Mouse (Mus musculus) layer of hippocampus, adult 8-10 months (tissue): ENCODE data around the gene Pfn4. TPM values are rescaled to one million over a fixed set of nuclear protein-coding genes. Genes with fewer than 3 reads are reported as not detected.
A peak's percentile ranks its signal among the peaks of the same experiment; 100 is the strongest.
"Not testable (repeated sequence)": the region's sequence is repeated elsewhere in the genome, so short reads cannot be mapped to it uniquely, and the experiment has no call there.

Experiments used
- DNase-seq, 2 experiments: peaks; one replicate each; pipeline ENCODE4 v3.0.0; 2022; ENCODE audit warnings: low spot score in 2 of 2
- total RNA-seq, 4 experiments: library from RNA; stranded (reverse); gene quantifications; 2 replicates each; pipeline ENCODE4 v1.2.4; 2022

The Pfn4 gene
- total RNA-seq, 4 experiments from 2014 or later, result 9.4 to 14.5 (median 11.7) TPM

- no peak for DNase-seq
Measured at GRCm38 (mm10) chr12:4784466-4784865, 15.6 kb downstream of the Pfn4 start.

DNA sequence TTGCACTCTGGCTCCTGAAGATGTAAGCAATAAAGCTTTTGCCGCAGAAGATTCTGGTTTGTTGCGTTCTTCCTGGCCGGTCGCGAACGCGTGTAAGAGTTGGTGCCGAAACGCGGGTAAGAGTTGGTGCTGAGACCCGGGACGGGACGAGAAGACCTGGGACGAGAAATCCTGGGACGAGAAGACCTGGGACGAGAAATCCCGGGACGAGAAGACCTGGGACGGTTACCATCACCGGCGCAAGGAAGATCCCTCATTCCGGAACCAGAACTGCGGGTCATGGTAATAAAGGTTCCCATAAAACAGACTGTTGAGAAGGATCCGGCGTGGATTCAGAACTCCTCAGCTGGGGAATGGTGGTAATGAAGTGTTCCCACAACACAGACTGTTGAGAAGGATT lies 19.3 kb downstream of the Pfn4 start:
- DNase-seq, result not testable (repeated sequence)

- DNase-seq, result no peak
Measured at GRCm38 (mm10) chr12:4793718-4794117, 24.9 kb downstream of the Pfn4 start.

GRCm38 (mm10) chr12:4797471-4797870 lies 28.6 kb downstream of the Pfn4 start:
- DNase-seq, result not testable (repeated sequence)

DNA sequence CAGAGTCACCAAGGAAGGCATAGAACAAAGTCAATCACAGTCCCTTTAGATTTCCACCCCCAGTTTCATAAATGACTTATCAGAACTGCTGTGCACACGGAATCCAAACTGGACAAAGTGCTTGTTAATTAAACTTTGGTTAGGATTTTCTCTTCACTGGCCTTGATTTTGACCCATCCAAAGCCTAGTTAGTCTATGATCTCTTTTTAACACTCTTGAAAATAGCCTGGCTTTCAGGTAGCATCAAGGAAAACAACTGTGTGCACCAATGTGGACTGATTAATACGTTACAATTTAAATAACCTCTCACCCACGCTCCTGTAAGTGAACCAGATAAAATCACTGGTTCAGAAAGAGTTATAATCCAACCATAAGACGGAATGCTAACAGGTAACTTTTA lies 42.2 kb downstream of the Pfn4 start:
- no peak for DNase-seq

DNA sequence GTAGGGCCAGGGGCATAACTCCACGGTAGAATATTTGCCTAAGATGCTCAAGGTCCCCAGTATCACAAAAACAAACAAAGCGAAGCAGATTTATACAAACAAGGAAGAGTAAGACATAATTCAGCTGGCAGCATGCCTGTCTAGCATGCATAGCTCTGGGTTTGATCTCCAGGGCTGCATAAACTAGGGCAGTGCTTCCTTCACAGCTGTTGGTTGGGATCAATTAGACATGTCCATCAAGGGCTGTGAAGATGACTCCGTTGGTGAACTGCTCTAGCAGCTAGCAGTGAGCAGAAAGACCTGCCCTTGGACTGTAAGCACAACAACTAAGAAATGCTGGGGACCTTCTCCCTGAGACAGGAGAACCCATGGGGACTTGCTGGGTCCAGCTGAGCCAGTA lies 42.9 kb downstream of the Pfn4 start:
- no peak for DNase-seq

DNA sequence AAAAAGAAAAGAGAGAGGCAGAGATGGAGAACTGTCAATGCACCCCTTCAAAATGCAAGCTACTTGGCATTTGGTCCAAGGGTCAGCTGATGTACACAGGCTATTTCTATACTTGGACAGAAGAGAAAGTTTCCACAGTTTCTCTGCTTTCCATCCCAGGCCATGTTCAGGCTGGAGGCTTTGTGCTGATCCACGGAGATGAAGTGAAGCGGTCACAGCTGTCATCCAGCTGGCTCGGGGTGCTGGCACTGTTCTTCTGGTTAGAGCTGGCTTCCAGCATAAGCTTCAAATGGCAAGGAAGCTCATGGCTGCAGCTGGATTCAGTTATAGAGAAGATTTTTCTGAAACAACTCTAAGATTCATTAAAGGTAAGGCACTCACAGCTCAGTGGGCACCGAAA lies 44.8 kb downstream of the Pfn4 start:
- no peak for DNase-seq

GRCm38 (mm10) chr12:4816680-4817360 lies 48.0 kb downstream of the Pfn4 start:
- no peak for DNase-seq

DNA sequence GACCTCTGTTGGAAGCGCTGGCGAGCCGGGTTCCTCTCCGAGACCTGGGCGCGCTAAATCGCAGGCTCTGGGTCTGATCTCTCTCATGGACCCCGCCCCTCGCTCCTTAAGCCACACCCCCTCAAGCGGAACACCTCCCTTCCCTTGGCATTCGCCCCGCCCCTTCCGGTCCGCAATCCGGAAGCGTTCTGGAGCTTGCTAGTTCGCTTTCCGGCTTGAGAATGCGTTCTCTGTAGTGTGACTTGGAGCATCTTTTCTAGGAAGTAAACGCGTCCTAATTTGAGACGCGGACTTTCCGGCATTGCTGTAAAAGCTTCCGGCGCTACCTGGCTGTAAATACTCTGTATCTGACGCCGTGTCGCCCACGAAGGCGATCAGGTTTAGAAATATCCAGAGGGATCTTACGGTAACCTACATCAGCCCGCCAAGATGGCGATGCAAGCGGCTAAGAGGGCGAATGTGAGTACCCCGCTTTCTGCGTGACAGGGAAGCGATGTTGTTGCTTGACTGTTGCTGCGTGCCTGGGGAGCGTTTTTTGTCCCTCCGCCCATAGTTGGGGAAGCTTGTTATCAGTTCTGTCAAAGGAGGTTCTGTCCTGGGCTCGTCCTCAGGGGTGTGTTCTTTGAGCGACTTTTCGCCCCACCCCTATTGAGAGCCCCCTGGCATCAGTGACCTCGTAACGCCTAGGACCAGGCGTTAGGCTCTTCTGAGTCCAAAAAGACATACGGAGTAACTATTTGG lies 48.7 kb downstream of the Pfn4 start, which contains the start of gene Sf3b6:
Gene Sf3b6 (plus strand): TSS at position 184 of the 741 bp plus-strand sequence.
- peak; percentile 96 for DNase-seq

DNA sequence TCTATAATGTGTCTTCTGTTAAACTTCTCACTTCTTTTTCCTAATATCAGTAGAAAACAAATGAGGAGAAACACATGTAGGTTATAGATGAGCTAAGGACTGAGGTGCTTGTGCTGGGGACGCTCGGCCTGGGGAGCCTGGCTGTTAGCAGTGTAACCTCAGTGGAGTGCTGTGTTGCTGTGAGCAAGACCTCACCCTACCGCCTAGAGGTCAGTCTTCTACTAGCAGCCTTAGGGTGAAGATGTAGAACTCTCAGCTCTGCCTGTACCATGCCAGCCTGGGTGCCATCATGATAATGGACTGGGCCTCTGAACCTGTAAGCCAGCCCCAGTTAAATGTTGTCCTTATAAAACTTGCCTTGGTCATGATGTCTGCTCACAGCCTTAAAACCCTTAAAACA lies 58.4 kb downstream of the Pfn4 start:
- DNase-seq, result no peak

Other genes with a start within 250 kb of the Pfn4 start
- gene Itsn2, start 176.4 kb upstream of the Pfn4 start, total RNA-seq, result 100 to 1,000 TPM in 1 of 4 experiments, 10 to 100 TPM in 3; 84.0 to 104 (median 91.1) TPM
- gene Gm3625, start 176.1 kb upstream of the Pfn4 start, total RNA-seq, result not detected
- gene Fam228a, start 30.6 kb upstream of the Pfn4 start, total RNA-seq, result 1 to 10 TPM; 1.6 to 3.9 (median 3.5) TPM
- gene Fam228b, start 245 bp downstream of the Pfn4 start, total RNA-seq, result 10 to 100 TPM; 19.2 to 30.0 (median 27.3) TPM
- 10 to 100 TPM; 87.5 to 98.6 (median 93.4) TPM for gene Sf3b6, start 48.5 kb downstream of the Pfn4 start, total RNA-seq
- gene Fkbp1b, start 72.6 kb downstream of the Pfn4 start, total RNA-seq, result 10 to 100 TPM; 34.3 to 50.6 (median 43.9) TPM
- gene Wdcp, start 74.3 kb downstream of the Pfn4 start, total RNA-seq, result 10 to 100 TPM; 11.3 to 14.9 (median 13.7) TPM
- gene Mfsd2b, start 105.3 kb downstream of the Pfn4 start, total RNA-seq, result 1 to 10 TPM in 1 of 4 experiments, under 1 TPM in 3; 0.74 to 2.0 (median 0.79) TPM
- gene Ubxn2a, start 138.7 kb downstream of the Pfn4 start, total RNA-seq, result 10 to 100 TPM; 41.5 to 56.2 (median 49.6) TPM
- gene Atad2b, start 148.3 kb downstream of the Pfn4 start, total RNA-seq, result 10 to 100 TPM; 28.7 to 38.4 (median 35.1) TPM